Mouse (Mus musculus): Measurements from ENCODE around the gene Aldh9a1. TPM values are rescaled to one million over a fixed set of nuclear protein-coding genes. Genes with fewer than 3 reads are reported as not detected.

The Aldh9a1 gene
- polyA plus RNA-seq, 1 experiment = 27.8 TPM

- 56% methylated on average over 12 of the region's 12 CpGs for WGBS
- no peaks in the 10 kb centered on the region for H3K4me1 ChIP-seq (ENCODE audit: control insufficient read depth, insufficient read depth, low read length)
- TF ChIP-seq POLR2A (IDR thresholded peaks at IDR 0.05; ENCODE audit: borderline replicate concordance, extremely low read depth, low read depth, low read length) (no peak), CTCF (IDR thresholded peaks at IDR 0.05; ENCODE audit: insufficient read depth, low read length) (no peak)
- no peak overlapping the region for H3K4me3 ChIP-seq (replicated peaks; ENCODE audit: extremely low read depth, low read depth, low read length)
- DNase-seq = no peak
Measured at GRCm38 (mm10) chr1:167411991-167412715, 62.4 kb downstream of the Aldh9a1 start.

GRCm38 (mm10) chr1:167414846-167415245 is 65.1 kb downstream of the Aldh9a1 start:
- DNase-seq = peak; percentile 65
- WGBS = 2% methylated on average over 7 of the region's 7 CpGs
- Histone ChIP-seq H3K4me3 (replicated peaks; ENCODE audit: extremely low read depth, low read depth, low read length) (no peak overlapping the region), H3K4me1 (ENCODE audit: control insufficient read depth, insufficient read depth, low read length) (no peaks in the 10 kb centered on the region)
- TF ChIP-seq CTCF (IDR thresholded peaks at IDR 0.05; ENCODE audit: insufficient read depth, low read length) (peak; percentile 82), POLR2A (IDR thresholded peaks at IDR 0.05; ENCODE audit: borderline replicate concordance, extremely low read depth, low read depth, low read length) (no peak)

Other genes with a start within 250 kb of the Aldh9a1 start
- gene Uck2, start 64.7 kb upstream of the Aldh9a1 start, polyA plus RNA-seq (2012; rRNA removed) = 12.6 and 17.4 TPM in 2 replicates
- gene Tmco1, start 41.6 kb upstream of the Aldh9a1 start, polyA plus RNA-seq (2012; rRNA removed) = 42.7 and 56.7 TPM in 2 replicates
- 132 and 150 TPM in 2 replicates for gene Mgst3, start 43.9 kb downstream of the Aldh9a1 start, polyA plus RNA-seq (2012; rRNA removed)
- gene Lrrc52, start 116.8 kb downstream of the Aldh9a1 start, polyA plus RNA-seq (2012; rRNA removed) = 0.66 and 0.80 TPM in 2 replicates
- 1.7 and 4.0 TPM in 2 replicates for gene Rxrg, start 248.4 kb downstream of the Aldh9a1 start, polyA plus RNA-seq (2012; rRNA removed)

Measured in lung, adult 2 months (tissue).